Mouse (Mus musculus) hindbrain, embryonic 11.5 days (tissue): ENCODE results near the gene U2af1. TPM values are rescaled to one million over a fixed set of nuclear protein-coding genes. Genes with fewer than 3 reads are reported as not detected.
A peak's percentile ranks its signal among the peaks of the same experiment; 100 is the strongest.

Experiments
- ATAC-seq: fragments of 200-750 bp; cut with Nextera tagmentation; 2 replicates; pipeline ENCODE4 v1.8.0; 2017; ENCODE audit warnings: mild to moderate bottlenecking, moderate TSS enrichment, moderate library complexity; ENCODE audit not compliant: low FRiP score
- DNase-seq: peaks from one replicate; pipeline ENCODE4 v3.0.0-alpha.2; 2015; ENCODE audit warnings: low spot score
- H3K27ac ChIP-seq: fragments of 300-500 bp; sonication (generic); 2 replicates; pipeline ENCODE4 v1.5.1; 2014; ENCODE audit warnings: mild to moderate bottlenecking, low read depth, low read length
- H3K27me3 ChIP-seq: fragments of 300-500 bp; sonication (generic); 2 replicates; pipeline ENCODE4 v1.6.1; 2014; ENCODE audit warnings: mild to moderate bottlenecking, low read length, moderate library complexity, mixed read lengths; ENCODE audit not compliant: control insufficient read depth, insufficient read depth
- H3K36me3 ChIP-seq: fragments of 300-500 bp; sonication (generic); 2 replicates; pipeline ENCODE4 v1.6.1; 2014; ENCODE audit warnings: mild to moderate bottlenecking, low read length, moderate library complexity, mixed read lengths; ENCODE audit not compliant: control insufficient read depth, insufficient read depth
- H3K4me1 ChIP-seq: fragments of 300-500 bp; sonication (generic); replicated peaks from 2 replicates; pipeline ENCODE4 v1.6.1; 2014; ENCODE audit warnings: low read length, mixed read lengths; ENCODE audit not compliant: control insufficient read depth, insufficient read depth
- H3K4me2 ChIP-seq: fragments of 300-500 bp; sonication (generic); replicated peaks from 2 replicates; pipeline ENCODE4 v1.6.1; 2014; ENCODE audit warnings: mild to moderate bottlenecking, low read depth, low read length
- H3K4me3 ChIP-seq: fragments of 300-500 bp; sonication (generic); 2 replicates; pipeline ENCODE4 v1.5.1; 2014; ENCODE audit warnings: low read depth, low read length
- H3K9ac ChIP-seq: fragments of 300-500 bp; sonication (generic); 2 replicates; pipeline ENCODE4 v1.6.1; 2014; ENCODE audit warnings: low read depth, low read length
- H3K9me3 ChIP-seq: fragments of 300-500 bp; sonication (generic); 2 replicates; pipeline ENCODE4 v1.6.1; 2016; ENCODE audit warnings: low read length; ENCODE audit not compliant: control insufficient read depth
- WGBS: fragments of 180-500 bp; shearing (Covaris S2); extraction: QIAGEN DNeasy Blood & Tissue Kit; methylation state at CpG from one replicate; pipeline ENCODE4 v1.1.7; 2014; 5-methylcytosine and 5-hydroxymethylcytosine counted together
- polyA plus RNA-seq: library from polyadenylated mRNA; unstranded; fragments of >200 nt; fragmentation: Nextera tagmentation; extraction: Ambion mirVana; gene quantifications from 2 replicates; pipeline ENCODE4 v1.2.1, GENCODE M21; 2014

U2af1 gene
- polyA plus RNA-seq, 1 experiment from 2014 or later = 204 TPM

DNA sequence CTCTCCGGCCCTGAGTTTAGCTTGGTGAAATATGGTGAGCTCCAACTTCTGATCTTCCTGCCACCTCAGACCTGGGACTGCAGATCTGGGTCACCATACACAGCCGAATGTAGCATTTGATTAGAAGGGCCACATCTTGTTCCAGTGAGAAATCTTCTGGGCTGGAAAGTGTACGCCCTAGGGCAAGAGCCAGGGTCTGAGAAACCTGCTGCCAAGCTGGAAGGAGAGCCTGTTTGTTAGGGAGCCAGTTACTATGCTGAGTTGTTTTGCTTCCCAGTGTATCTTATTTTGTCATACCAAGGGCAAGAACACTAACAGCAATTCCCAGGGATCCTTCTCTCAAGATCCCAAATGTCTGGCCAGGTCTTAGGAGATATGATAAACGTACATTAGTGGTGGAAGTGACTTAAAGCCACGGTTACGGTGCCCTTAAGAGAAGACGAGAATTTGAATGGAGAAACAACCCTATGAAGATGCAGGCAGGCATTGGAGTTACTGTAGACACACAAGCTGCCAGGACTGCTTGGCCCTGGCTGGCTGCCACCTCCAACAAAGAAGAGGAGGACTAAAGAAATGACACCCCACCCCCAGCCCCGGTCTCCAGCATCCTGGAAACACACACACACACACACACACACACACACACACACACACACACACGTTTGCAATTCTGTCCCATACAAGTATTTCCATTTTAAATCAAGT is 20.7 kb downstream of the U2af1 start:
- Histone ChIP-seq H3K36me3 (no peaks in the 10 kb centered on the region), H3K27ac (no peak overlapping the region), H3K9ac (no peak overlapping the region), H3K4me1 (peaks cover 5% of the 10 kb centered on the region), H3K4me2 (no peak overlapping the region), H3K27me3 (peaks cover 15% of the 10 kb centered on the region), H3K9me3 (no peaks in the 10 kb centered on the region), H3K4me3 (no peak overlapping the region)
- no peak for ATAC-seq
- DNase-seq = no peak
- 71% methylated on average over 9 of the region's 9 CpGs for WGBS

DNA sequence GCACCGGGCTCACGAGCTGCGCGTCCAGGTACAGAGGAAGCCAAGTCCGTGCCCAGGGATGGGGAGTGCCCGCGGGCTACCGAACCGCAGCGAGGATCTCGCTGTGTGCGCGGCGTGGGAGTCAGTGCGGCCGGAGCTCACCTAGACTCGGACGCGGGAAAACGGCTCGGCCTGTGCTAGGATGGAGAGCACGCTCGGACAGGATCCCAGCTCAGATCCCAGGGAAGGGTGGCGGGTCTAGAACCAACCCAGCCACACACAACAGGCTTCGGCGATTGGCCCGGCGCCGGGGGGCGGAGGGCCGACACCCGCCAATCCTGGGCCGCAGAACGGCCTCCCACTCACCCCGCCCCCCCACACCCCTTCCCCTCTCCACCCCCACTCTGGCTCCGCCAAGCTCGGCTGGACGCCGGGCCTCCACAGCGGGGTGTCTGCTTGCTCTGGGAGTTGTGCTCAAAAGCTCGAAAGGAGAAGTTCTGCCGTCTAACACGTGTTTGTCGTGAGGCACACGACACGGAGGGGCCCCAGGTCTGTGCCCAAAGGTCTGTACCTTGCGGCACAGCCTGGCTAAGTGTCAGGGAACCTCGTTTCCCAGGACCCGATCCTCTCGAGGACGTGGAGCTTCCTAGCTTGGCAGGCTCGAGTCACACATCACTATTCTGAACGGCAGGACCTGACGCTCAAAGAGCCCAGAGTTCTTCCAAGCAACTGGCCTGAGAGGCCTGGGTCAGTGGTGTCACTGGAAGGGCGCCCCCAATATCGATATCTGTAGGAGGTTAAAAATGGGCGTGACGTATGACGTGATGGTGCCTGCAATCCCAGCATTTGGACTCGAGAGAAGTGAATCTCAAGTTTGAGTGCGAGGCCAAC is 21.5 kb downstream of the U2af1 start, which contains the start of gene Cbs:
TSS of gene Cbs (minus strand) at position 297 of the 870 bp plus-strand sequence.
- no peaks in the 10 kb centered on the region for H3K9me3 ChIP-seq
- peak; percentile 77 for ATAC-seq
- WGBS = 1% methylated on average over 58 of the region's 61 CpGs
- peaks cover 15% of the 10 kb centered on the region for H3K27me3 ChIP-seq
- peak within 1 kb of the TSS; percentile 46 for H3K4me3 ChIP-seq
- peaks cover 5% of the 10 kb centered on the region for H3K4me1 ChIP-seq
- peak; percentile 68 for DNase-seq
- peak within 1 kb of the TSS; percentile 95 for H3K4me2 ChIP-seq
- H3K9ac ChIP-seq = peak within 1 kb of the TSS; percentile 49; the same call in 1 of the 2 replicates
- H3K36me3 ChIP-seq = no peaks in the 10 kb centered on the region
- no peak within 1 kb of the TSS for H3K27ac ChIP-seq

- Histone ChIP-seq H3K4me1 (peaks cover 5% of the 10 kb centered on the region), H3K27ac (no peak overlapping the region), H3K27me3 (peaks cover 15% of the 10 kb centered on the region), H3K36me3 (no peaks in the 10 kb centered on the region), H3K4me2 (peak overlapping the region; percentile 95), H3K9ac (peak overlapping the region; percentile 49; the same call in 1 of the 2 replicates), H3K9me3 (no peaks in the 10 kb centered on the region), H3K4me3 (peak overlapping the region; percentile 46)
- 5% methylated on average over 45 of the region's 45 CpGs for WGBS
- ATAC-seq (peak; percentile 60; the same call in 1 of the 2 replicates), DNase-seq (peak; percentile 48)
Observed at GRCm38 (mm10) chr17:31636277-31636941, 22.3 kb downstream of the U2af1 start.

DNA sequence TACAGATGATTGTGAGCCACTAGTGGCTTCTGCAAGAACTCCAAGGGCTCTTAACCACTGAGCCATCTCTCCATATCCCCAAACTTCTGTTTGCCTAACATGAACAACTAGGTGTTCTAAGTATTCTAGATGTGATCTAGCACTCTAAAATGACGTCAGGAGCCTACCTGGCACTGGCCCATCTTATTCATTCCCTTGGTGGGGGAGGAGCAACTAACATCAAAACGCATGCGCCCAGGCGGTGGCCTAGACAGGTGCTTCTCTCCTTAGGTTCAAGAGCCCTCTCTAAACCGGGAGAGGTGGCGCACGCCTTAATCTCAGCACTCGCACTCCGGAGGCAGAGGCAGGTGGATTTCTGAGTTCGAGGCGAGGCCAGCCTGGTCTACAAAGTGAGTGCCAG is 22.9 kb downstream of the U2af1 start:
- WGBS = 61% methylated on average over 11 of the region's 11 CpGs
- peak overlapping the region; percentile 95; the same call in 1 of the 2 replicates for H3K4me2 ChIP-seq
- H3K27ac ChIP-seq = no peak overlapping the region
- no peak overlapping the region for H3K4me3 ChIP-seq
- no peak for ATAC-seq
- H3K4me1 ChIP-seq = peaks cover 5% of the 10 kb centered on the region
- peaks cover 15% of the 10 kb centered on the region for H3K27me3 ChIP-seq
- H3K9ac ChIP-seq = no peak overlapping the region
- no peaks in the 10 kb centered on the region for H3K36me3 ChIP-seq
- DNase-seq = no peak
- no peaks in the 10 kb centered on the region for H3K9me3 ChIP-seq

DNA sequence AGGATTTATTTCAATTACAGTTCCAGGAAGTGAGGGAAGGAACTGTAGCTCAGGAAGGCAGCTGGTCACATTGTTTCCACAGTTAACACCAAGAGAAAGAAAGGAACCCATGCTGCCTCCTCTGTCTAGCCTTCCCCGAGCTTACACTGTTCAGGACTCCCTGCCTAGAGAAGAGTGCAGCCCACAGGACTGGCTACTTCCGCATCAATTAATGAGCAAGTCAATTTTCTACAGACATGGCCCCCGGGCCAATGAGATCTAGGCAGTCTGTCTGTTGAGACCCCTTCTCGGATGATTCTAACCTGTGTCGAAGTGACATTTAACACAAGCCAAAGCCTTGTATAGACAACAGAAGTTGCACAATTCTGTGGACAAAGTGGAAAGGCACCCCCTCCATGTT is 23.8 kb downstream of the U2af1 start:
- WGBS = 73% methylated on average over 5 of the region's 5 CpGs
- H3K4me1 ChIP-seq = peaks cover 5% of the 10 kb centered on the region
- H3K36me3 ChIP-seq = no peaks in the 10 kb centered on the region

DNA sequence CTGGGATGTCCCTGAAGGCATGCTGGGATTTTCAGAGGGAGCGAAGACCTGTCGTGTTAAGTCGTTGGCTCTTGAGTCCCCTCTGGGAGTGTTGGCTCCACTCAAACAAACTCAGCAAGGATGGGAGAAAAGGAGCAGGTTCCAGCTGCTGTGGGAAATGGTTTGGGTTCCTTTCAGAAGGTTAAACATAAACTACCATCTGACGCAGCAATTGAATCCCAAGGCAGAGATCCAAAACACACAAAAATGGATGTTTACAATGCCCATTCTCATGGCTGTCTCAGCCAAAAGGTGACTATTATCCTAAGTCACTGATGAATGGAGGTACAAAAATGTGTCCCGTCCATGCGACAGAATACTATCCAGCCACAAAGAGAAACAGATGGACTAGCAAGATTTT is 25.7 kb downstream of the U2af1 start:
- DNase-seq = no peak
- peaks cover 15% of the 10 kb centered on the region for H3K27me3 ChIP-seq
- H3K36me3 ChIP-seq = no peaks in the 10 kb centered on the region
- H3K9ac ChIP-seq = no peak overlapping the region
- no peak overlapping the region for H3K4me2 ChIP-seq
- no peak overlapping the region for H3K27ac ChIP-seq
- WGBS = 57% methylated on average over 6 of the region's 6 CpGs
- no peaks in the 10 kb centered on the region for H3K9me3 ChIP-seq
- ATAC-seq = no peak
- H3K4me1 ChIP-seq = peaks cover 5% of the 10 kb centered on the region
- H3K4me3 ChIP-seq = no peak overlapping the region

More for the DNA sequence above, 23.8 kb downstream of the U2af1 start:
- DNase-seq (no peak), ATAC-seq (no peak)
- no peak overlapping the region for H3K9ac ChIP-seq
- no peak overlapping the region for H3K4me2 ChIP-seq
- no peaks in the 10 kb centered on the region for H3K9me3 ChIP-seq
- H3K27me3 ChIP-seq = peaks cover 15% of the 10 kb centered on the region
- H3K27ac ChIP-seq = no peak overlapping the region
- H3K4me3 ChIP-seq = no peak overlapping the region

DNA sequence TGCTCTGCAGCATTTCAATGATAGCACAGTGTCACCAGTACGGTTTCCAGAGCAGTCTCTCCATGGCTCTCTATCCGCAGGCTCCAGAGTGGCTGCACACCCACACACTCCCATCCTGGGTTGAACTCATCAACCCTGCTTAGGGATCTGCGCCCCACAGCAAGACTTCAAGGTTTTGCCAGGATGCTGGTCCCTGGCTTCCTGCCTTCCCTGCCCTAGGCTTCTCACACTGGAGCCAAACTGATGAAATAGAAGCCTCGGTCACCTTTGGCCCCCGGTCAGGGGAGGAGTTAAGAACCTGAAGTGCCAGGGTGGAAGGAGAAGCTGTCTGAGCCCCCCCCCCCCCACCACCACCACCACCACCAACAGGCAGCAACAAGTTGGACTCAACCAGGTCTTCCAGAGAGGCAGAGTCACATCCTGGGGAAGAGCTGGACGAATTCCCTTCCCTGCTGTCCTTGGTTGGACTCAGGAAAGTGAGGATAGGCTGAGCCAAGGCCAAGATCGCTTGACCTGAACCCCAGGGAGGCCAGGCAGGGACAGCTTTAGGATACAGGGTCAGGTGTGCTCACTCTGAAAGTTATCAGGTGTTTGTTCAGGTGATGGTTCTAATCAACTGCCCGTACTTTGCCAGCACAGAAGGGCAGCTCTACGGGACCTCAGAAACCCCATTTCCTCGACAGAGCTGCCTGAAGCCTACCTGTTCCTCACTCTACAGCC is 27.5 kb downstream of the U2af1 start:
- Histone ChIP-seq H3K36me3 (no peaks in the 10 kb centered on the region), H3K4me2 (no peak overlapping the region), H3K9ac (no peak overlapping the region), H3K9me3 (no peaks in the 10 kb centered on the region), H3K4me3 (no peak overlapping the region), H3K4me1 (peaks cover under 1% of the 10 kb centered on the region), H3K27me3 (peaks cover 9% of the 10 kb centered on the region), H3K27ac (no peak overlapping the region)
- no peak for ATAC-seq
- DNase-seq = no peak
- WGBS = 86% methylated on average over 10 of the region's 10 CpGs

- no peak for ATAC-seq
- 95% methylated on average over 2 of the region's 2 CpGs for WGBS
Observed at GRCm38 (mm10) chr17:31627961-31628360, 30.7 kb downstream of the U2af1 start.

More at GRCm38 (mm10) chr17:31627961-31628360, 30.7 kb downstream of the U2af1 start:
- H3K36me3 ChIP-seq = no peaks in the 10 kb centered on the region
- no peaks in the 10 kb centered on the region for H3K27me3 ChIP-seq
- H3K9ac ChIP-seq = no peak overlapping the region
- no peak overlapping the region for H3K4me3 ChIP-seq
- H3K4me1 ChIP-seq = no peaks in the 10 kb centered on the region
- no peak overlapping the region for H3K27ac ChIP-seq
- H3K9me3 ChIP-seq = no peaks in the 10 kb centered on the region
- no peak for DNase-seq
- no peak overlapping the region for H3K4me2 ChIP-seq
